Mouse (Mus musculus) lung, postnatal 36 days (tissue): ENCODE results near the gene Gfra1.

Experiments
- DNase-seq: peaks from one replicate; pipeline ENCODE4 v3.0.0; 2022; ENCODE audit warnings: mixed read lengths

Gene Gfra1

DNA sequence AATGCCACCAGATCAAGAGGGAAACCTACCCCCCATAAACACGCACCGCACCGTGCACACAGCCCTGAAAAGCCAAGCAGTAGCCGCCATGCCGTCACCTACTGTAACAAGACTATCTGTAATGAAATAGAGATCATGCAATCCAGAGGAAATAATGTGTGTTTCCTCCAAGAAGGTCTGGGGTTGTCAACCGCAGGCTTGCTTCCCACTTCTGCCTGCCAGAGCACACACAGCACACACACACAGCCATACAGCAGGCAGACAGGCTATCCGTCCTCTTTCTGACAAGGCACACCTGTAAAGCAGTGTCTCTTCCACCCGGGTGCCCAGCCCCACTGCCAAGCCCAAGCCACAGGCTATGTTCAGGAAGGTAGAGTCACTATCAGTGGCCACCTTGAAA, 66.2 kb downstream of the Gfra1 start:
- no peak for DNase-seq

DNA sequence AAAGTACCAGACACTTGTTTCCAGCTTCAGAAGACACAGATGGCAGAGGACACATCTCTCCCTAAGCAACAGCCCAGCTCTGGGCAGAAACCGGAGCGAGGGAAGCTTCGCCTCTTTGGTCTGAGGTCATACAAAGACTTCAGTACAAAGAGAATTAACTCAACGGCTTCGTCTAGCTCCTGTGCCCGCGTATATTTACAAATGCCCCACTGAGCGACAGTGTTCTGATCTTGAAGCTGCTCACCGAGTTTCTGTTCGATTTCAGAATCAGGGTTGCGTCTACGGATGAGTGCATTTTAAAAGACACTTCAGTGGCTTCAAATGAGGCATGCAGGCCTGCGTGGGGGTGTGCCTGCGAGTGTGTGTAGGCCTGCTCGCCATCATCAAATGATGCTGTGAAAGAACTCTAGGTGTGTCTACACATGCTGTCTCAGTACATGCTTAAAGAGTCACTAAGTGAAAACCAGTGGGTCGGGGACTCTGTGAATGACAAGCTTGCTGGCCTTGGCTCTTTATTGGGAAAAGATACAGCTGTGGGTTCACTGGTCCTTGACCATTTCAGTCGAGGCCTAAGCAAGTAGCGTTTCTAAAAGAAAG, 66.8 kb downstream of the Gfra1 start:
- no peak for DNase-seq

DNA sequence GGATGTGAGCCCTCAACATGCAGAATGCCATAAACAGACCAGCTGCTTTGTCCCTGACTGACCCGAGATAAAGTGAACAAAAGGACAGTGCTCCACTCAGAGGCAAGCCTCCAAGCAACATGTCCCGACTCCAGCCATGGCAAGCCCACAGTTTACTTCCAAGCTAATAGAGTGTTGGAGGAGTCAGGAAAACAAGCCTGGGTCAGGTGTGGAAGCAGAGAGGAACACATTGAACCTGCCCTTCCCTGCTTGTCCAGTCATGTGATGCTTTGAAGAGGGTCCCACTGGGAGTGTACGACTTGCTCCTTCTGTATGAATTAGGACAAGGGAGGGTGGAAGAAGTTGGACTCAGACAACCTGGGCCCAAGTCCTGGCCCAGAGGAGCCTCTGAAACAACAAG, 72.4 kb downstream of the Gfra1 start:
- peak; percentile 14 for DNase-seq

DNA sequence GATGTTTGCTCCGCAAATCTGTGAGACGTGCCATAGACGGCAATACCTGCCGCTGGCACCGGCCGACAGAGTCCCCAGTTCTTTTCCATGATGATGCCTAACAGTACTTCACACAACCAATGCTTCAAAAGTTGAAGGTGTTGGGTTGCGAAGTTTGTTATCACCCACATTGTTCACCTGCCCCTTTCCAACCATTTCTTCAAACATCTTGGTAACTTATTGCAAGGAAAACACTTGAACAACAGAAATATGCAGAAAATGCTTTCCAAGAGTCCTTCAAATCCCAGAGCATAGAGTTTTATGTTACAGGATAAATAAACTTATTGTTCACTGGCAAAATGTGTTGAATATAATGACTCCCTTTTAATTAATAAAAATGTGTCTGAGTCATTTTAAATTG, 73.2 kb downstream of the Gfra1 start:
- peak; percentile 23 for DNase-seq

DNA sequence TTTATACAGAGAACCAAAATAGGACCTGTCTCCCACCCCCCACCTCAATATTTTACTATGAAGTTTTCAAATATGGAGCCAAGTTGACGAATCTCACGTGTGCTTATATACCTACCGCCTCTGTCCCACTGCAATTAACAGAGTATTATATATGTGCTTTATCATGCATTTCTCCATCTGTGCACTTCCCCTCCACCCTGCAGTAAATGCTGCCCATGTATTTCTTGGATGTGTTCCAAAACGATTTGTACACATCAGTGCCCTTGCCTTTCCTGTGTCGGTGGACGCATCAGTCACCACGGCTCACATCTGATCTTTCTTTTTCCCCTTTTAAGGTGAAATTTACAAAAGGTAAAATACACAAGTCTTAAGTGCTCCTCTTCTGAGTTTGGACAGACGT, 77.7 kb downstream of the Gfra1 start:
- DNase-seq: no peak

DNA sequence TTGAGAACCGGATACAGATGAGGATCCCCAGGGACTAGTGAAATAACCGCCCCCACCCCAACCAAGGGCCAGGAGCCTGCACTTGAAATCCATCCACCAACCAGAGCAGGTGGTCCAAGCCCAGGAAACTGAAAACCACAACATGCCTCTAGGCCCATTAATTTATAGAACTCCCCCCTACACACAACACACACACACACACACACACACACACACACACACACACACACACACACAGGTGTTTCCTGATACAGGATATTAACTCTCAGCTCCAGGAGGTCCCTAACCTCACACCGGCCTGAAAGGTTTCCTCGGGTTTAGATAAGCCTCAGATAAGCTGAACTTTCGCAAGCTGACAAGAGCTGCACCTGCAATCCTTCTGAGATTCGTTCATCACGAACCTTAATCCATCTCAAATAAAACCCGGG, 79.0 kb downstream of the Gfra1 start:
- no peak for DNase-seq

DNA sequence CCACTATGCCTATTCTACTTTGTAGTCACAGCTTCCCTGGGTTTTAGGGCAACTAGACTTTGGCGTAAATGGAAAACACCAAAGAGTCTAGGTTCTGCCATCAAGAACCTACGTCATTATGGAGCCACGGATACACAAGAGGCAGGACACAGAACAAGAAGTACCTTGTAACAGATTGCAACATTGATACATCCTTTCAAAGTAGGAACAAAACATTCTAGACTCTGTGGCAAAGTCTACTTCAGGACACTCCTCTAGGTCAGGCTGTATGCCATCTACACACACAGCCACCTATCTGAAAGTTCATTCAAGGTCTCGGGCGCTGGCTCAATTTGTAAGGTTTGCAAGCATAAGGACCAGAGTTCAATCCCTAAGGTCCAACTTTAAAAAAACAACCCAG, 81.1 kb downstream of the Gfra1 start:
- DNase-seq: no peak

DNA sequence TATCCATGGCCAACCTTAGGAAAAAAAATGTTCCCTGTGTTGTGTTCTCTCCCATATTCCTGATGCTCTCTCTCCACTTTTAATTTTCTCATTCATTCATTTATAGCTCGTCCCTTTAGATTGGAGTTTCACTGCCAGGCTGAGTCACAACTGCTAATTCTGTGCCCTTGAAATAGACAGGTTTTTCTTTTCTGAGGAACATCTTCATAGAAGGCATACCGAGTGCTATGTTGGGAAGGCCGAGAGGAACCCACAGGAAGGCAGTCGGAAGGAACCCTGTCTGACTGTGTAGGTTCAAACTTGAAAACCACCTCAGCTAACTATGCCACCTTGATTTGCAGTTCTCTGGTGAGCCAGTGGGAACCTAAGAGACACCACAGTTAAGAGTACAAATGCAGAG, 81.6 kb downstream of the Gfra1 start:
- DNase-seq: no peak

DNA sequence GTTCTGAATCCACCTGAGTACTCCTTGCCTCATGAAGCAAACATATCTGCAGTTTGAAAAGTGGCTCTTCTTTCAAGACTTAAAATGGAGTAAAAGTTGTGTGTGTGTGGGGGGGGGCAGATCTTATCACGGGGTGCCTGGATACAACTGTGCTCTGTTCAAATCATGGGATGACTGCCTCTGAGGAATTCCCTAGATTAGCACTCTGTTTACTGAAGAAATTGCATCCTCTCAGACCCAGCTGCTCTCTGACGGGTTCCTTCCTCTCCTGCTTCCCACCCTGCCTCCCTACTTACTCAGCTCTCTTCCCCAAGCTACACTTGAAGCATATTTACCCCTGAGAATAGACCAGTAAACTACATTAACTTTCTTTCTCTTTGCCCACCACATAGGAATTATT, 87.2 kb downstream of the Gfra1 start:
- DNase-seq: no peak

DNA sequence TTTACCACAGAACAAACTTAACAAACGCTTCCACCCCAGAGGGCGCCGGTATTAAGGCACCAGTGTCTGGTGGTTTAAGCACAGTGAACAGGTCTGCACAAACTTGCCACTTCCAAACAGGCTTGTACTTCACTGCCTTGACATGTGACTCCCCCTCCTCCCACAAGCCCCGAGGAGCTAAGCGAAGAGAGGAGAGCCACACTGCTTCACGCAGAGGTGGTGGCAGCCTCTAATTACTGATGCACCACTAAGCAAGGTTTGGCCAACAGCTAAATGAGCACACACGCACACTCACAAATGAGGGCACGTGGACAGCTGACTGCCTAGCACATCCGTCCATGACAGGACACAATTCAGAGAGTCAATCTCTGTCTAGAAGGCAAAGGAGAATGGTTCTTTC, 91.0 kb downstream of the Gfra1 start:
- DNase-seq: no peak

DNA sequence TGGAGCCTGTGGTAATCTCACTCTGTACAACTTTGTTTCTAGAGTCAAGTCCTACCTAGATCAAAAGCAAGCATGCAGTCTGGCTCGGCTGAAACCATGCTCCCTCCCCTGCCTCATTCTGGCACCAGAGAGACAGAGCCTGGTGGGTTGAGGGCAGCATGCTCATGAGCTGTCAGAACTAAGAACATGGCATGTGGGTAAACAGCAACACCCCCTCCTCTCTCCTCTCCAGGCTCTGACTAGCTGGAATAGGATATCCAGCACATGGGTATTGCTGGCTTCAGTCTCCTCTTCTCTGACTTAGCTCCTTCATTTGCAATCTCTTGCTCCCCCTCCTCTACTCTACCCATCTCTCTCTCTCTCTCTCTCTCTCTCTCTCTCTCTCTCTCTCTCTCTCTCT, 94.7 kb downstream of the Gfra1 start:
- no peak for DNase-seq

DNA sequence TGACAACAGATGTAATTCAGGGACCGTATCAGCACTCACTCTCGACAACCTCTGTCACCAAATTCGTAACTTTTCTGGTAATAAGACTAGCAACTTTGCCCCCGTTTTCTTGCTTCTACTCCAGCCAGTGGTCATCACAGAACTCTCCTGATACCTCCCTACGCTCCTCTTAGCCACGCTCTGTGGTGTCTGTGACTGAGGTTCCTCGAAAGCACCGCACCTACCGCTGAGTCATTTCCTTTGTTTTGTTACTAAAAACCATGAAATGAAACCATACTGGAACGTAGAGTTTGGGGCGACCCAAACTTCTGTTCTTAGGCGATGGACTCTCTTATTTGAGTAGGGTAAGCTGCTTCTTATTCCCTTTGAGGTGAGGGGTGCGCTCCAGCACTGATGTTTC, 97.6 kb downstream of the Gfra1 start:
- DNase-seq: no peak

DNA sequence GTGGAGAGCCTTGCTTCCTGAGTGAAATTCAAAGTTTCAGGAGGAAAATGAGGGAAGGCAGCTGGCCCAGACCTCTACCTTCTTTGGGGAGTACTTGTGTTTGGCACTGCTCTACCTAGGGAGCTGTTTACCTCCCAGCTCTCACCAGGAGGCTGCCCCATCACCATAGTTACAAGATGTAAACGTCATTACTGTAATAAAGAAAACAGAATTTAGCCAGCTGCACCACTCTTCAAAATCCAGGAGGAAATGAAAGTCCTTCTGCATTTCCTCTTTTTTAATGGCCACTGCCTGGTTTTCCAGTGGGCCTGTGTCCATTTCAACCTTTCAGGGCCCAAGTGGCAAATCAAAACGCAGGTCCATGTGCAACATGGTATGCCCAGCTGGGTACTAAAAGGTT, 101.8 kb downstream of the Gfra1 start:
- DNase-seq: no peak

DNA sequence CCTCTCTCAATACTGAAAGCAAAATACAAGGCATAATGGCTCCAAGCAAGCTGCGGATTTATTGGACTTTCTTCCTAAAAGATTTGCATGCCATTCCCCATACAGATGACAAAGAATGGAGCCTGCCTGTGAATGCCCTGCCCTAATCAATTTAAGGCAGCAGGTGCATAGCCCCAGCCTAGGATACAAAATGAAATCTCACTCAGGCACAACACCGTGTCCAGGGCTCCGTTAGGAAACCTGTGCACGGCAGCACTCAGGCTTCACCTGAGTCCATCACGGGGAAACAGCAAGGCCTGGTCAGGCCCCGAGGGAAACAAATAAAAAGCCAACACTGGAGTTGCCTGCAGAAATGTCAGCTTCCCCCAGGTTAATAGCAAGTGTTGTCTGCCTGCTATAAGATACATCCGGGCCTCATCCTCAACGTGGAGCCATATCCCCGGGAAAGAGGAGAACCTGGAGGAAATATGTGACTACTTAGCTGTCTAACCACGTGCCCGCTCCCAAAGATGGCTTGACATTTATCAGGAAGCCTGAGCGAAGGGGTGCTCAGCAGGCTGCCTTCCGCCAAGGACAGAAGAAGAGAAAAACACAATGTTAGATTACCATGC, 102.3 kb downstream of the Gfra1 start:
- no peak for DNase-seq

DNA sequence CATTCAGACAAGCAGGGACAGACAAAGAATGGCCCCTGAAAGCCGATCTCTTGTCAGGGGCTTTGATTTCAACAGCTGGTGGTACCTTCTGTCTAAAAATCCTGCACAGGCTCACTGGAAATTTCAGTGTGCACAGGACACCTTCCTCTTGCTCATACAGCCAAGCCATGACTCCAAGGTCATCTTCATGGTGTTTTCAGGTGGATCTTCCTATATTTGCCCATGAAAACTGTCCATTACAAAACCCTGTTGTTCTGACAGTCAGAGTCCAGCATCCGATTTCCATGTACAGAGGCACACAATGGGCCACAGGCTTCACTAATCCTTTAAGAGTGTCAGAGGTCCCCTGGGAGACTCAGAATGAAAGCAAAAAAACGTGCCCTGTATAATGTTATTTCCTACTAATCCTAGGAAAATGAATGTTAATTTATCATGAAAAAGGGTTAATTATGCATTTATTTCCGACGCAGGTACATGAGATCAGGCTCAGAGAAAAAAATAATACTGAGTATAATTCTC, 105.8 kb downstream of the Gfra1 start:
- DNase-seq: no peak

DNA sequence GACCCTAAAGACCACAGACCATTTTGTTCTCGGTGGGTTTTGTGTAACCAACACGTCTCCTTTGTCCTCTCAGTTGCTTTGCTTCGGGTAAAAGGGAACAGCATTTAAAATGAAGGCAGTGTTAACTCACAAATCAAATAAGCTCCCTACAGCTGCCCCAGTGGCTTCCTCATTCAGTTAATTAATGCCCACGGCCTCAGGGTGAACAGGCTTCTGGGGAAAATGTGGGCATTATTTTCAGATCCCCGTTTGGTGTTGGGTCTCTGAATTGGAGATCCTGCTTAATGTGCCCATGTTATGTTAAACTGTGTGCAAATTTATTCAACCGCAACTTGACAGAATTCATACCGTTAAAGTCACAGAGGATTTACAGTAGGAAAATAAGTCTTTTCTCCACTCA, 110.6 kb downstream of the Gfra1 start:
- DNase-seq: no peak

DNA sequence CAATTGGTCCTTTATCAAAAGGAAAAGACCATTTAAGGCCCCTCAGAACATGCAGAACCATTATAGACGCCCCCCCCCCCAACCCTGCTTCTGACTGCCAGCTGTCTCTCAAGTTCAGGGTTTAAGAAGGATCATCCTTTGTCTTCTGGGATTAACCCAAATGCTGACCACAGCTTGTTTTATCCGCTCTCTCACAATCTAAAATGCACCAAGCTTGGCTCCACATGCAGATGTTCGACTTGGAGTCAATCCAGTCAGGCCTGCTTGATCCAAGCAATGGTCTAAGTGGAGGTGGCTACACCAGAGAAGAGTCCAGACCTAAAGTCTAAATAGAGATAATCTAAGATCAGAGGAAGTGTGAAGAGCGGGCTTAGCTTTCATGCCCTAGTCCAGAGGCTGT, 114.4 kb downstream of the Gfra1 start:
- no peak for DNase-seq

DNA sequence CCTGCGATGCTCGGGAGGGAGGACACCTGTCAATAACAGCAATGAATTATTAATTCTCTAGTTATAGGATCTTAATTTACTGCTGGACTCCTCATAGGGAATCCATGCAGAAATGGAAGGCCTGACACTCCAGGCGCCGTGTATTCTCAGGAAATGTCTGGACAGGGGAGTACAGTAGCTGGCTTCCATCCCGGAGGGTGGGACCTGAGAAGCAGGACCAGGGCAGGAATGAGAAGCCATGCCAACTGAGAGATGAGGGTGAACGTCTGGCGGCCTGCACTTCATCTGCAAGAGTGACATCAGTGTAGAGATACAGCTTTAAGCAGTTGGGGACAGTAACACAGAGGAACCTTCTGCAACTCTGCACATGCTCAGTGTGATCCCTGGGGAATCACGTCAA, 115.5 kb downstream of the Gfra1 start:
- no peak for DNase-seq

DNA sequence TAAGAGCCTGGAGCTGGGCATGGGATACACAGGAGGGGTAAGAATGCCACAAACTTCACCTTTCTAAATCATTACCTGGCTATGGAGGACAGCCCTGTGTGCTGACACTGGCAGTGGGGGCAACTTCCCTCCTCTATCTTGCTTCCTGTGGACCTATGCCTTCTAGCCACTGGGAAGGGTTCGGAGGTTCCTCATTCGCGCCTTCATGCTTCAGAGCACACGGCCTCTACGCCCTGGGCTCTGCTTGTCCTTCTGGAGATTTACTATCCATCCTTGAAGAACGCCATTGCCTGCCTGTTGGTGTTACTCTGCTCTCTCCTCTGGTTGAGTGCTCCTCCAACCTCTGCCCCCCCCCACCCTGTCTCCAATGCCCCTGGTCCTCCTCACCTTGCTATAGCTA, 118.9 kb downstream of the Gfra1 start:
- no peak for DNase-seq

DNA sequence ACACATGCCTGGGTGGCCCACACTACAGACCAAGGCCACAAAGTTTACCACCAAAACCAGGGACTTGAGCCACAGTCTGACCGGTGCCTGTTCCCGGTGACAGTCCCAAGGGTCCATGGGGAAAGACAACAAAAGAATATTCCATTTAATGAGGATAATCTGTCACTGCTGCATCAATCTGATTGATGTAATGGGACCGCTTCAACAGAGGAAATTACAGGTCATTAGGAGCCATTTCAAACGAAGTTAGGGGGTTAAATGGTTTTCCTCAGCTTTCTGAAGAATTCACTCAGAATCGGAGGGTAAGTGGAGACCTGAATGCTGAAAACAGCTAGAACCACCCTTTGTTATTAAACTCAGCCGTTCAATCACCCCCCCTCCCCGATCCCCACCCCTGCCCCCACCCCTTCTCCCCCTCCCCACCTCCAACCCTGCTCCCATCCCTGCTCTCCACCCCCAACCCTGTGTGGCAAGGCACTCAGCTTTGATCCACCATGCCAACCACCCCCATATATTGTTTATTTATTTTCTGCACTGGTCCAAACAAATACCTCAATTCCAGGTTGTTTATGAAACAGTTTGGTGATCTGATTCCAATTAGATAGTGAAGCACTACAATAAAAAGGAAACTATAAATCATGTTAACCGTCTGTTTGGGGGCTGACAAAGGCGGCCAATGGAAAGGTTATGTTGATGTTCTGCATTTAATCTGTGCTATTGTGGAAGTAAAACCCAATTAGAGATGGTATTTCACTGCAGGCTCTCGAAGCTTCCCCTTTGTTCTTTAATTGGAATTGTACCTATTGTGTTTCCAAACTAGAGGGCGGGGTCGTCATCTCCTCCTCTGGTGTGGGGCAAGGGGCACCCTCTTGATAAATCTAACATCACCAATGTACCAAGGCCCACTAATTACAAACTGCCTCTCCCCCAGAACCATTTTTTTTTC, 119.9 kb downstream of the Gfra1 start:
- DNase-seq: no peak

DNA sequence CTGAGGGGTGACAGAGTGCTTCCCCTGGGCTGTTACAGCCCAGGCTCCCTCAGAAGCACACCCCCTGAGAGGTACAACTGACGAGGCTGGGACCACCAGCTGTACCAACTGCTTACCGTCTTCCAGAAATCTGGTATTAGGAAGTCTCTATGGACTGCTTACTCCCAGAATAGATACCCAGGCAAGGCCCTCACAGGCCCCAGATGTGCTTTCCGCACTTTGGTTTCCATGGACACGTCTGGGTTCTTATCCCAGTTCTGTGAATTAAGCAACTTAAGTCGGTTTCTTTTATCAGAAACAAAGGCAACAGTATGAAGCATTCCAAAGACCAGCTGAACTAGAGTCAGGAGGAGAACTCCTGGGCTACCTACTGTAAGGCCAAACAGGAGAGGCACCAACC, 126.4 kb downstream of the Gfra1 start:
- no peak for DNase-seq

DNA sequence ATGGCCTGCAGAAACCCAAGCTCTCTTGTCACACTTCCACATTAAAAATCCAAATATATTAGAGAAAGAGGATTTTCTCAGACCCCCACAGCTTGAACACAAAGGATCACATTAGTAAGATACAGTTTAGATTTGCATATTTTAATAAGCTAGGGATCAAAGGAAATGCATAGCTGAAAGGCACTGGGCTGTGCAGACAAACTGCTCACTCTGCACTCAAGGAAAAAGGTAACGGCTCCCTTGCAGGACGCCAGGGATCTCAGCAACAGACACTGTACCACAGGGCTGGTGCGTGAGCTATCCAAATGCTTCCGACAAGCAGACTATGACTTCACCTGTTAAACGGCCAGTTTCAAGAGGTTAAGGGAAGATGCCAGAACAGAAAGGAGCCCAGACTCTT, 127.7 kb downstream of the Gfra1 start:
- DNase-seq: no peak

DNA sequence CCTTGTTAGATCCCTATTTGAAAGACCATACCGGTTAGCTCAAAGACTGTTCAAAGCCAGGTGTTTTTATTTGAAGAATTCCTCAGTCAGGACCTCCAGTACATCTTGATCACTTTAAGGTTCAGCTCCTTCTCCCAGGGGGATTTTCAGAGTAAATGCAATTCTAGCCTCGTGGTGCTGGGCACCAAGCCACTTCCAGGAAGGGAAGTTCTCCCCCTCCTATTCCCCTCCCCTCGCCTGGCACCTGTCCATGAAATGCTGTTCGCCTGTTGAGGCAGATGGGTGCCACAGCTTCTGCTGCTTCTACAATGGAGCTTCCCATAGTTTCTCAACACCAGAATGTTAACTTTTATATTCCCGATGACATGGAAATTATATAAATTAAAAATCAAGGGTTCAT, 139.2 kb downstream of the Gfra1 start:
- no peak for DNase-seq

DNA sequence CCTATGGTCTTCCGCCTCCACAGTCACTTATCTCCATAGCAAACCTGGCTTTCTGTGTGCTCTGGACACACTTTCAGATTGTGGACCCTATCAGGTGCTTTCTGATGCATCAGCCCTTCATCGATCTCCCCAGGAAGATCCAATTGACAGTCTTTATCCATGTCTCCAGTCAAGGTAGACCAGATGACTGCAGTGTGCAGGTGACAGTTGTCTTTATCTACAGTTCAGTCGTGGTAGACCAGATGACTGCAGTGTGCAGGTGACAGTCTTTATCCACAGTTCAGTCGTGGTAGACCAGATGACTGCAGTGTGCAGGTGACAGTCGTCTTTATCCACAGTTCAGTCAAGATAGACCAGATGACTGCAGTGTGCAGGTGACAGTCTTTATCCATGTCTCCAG, 140.0 kb downstream of the Gfra1 start:
- DNase-seq: no peak
